11 mouse cellular contexts compared by ENCODE assay signal in genomic region chr2:131191005-131191390, GRCm38 (mm10). TPM values are rescaled to one million over a fixed set of nuclear protein-coding genes. Genes with fewer than 3 reads are reported as not detected.
DNase-seq lines count a peak whose midpoint lies in the region; ATAC-seq and TF ChIP-seq lines count a peak whose summit lies in the region.
"Had no signal": no experiment of that assay in that cellular context is flagged by ENCODE, and none has a peak within 500 bp of the region (broad histone marks: within the 10 kb centered on the region; RNA-seq: fewer than 3 reads in every experiment).

No protein-coding gene starts in this region.

- H3K4me2 ChIP-seq in kidney, postnatal 0 days (ENCODE audit: low read length) = no peak overlapping the region
- no peak overlapping the region for H3K4me2 ChIP-seq in hindbrain, embryonic 15.5 days
- H3K4me2 ChIP-seq in midbrain, postnatal 0 days (ENCODE audit: low read depth, low read length, poor library complexity, severe bottlenecking) = no peak overlapping the region

- 67% methylated on average over 7 of the region's 7 CpGs for WGBS in kidney, postnatal 0 days
- WGBS in hindbrain, embryonic 15.5 days = 55% methylated on average over 7 of the region's 7 CpGs
- WGBS in midbrain, postnatal 0 days = 49% methylated on average over 7 of the region's 7 CpGs

- no peaks in the 10 kb centered on the region for H3K27me3 ChIP-seq in kidney, postnatal 0 days (ENCODE audit: insufficient read depth, low read length)
- no peaks in the 10 kb centered on the region for H3K27me3 ChIP-seq in hindbrain, embryonic 15.5 days
- H3K27me3 ChIP-seq in midbrain, postnatal 0 days (ENCODE audit: insufficient read depth, low read length) = no peaks in the 10 kb centered on the region

- no peak overlapping the region for H3K4me3 ChIP-seq in kidney, postnatal 0 days (replicated peaks; ENCODE audit: low read depth, low read length)
- no peak overlapping the region for H3K4me3 ChIP-seq in hindbrain, embryonic 15.5 days
- no peak overlapping the region for H3K4me3 ChIP-seq in midbrain, postnatal 0 days (ENCODE audit: low read depth, low read length)

- H3K9ac ChIP-seq in kidney, postnatal 0 days (ENCODE audit: low read depth, low read length) = no peak overlapping the region
- H3K9ac ChIP-seq in hindbrain, embryonic 15.5 days = no peak overlapping the region
- 0 out of 2 replicates have a peak overlapping the region, but pooled peaks have one; percentile 2 for H3K9ac ChIP-seq in midbrain, postnatal 0 days (replicated peaks; ENCODE audit: low read length, poor library complexity, severe bottlenecking)

- H3K9me3 ChIP-seq in kidney, postnatal 0 days (replicated peaks; ENCODE audit: low read length) = no peaks in the 10 kb centered on the region
- no peaks in the 10 kb centered on the region for H3K9me3 ChIP-seq in hindbrain, embryonic 15.5 days
- no peaks in the 10 kb centered on the region for H3K9me3 ChIP-seq in midbrain, postnatal 0 days (ENCODE audit: low read length)
- H3K9me3 ChIP-seq: G1E had no signal

- TF ChIP-seq CTCF in kidney, postnatal 0 days (IDR thresholded peaks at IDR 0.05; ENCODE audit: low read depth) = no peak
- TF ChIP-seq CTCF in midbrain, postnatal 0 days (IDR thresholded peaks at IDR 0.05) = no peak

- DNase-seq in kidney, postnatal 0 days (ENCODE audit: low spot score) = no peak
- DNase-seq in kidney, postnatal 14 days = no peak
- no peak for DNase-seq in midbrain, postnatal 0 days (ENCODE audit: low spot score)
- DNase-seq in left cerebral cortex, postnatal 25 days (ENCODE audit: low spot score in 2 of 2) = no peak
- no peak for DNase-seq in retina, postnatal 1 day
- DNase-seq in adrenal gland, adult (ENCODE audit: inconsistent age in 2 of 2, low spot score in 1 of 2) = no peak
- DNase-seq: adrenal gland, postnatal 36 days; cerebellum, postnatal 36 days had no signal

- no peak; the same call in 1 of the 2 replicates for ATAC-seq in kidney, postnatal 0 days (replicated peaks; ENCODE audit: low FRiP score, low read depth)
- peak; percentile 20 for ATAC-seq in activated CD4-positive, CD25-positive, alpha-beta regulatory T cell, adult 4 months
- ATAC-seq in hindbrain, embryonic 15.5 days (ENCODE audit: low FRiP score, low read depth) = no peak
- ATAC-seq in midbrain, postnatal 0 days (ENCODE audit: low FRiP score) = no peak

- intact Hi-C loops in left cerebral cortex, postnatal 25 days (cut with DNase I) = no loop called here

- peak overlapping the region; percentile 76 for H3K27ac ChIP-seq in kidney, postnatal 0 days
- H3K27ac ChIP-seq in hindbrain, embryonic 15.5 days (replicated peaks) = peak overlapping the region; percentile 57
- H3K27ac ChIP-seq in midbrain, postnatal 0 days (ENCODE audit: low read depth, low read length) = 0 out of 2 replicates have a peak overlapping the region, but pooled peaks have one; percentile 7

- peaks cover 17% of the 10 kb centered on the region for H3K4me1 ChIP-seq in kidney, postnatal 0 days (replicated peaks; ENCODE audit: insufficient read depth, low read length)
- H3K4me1 ChIP-seq in hindbrain, embryonic 15.5 days (replicated peaks) = peaks cover 39% of the 10 kb centered on the region
- peaks cover 8% of the 10 kb centered on the region; the same call in 1 of the 2 replicates for H3K4me1 ChIP-seq in midbrain, postnatal 0 days (ENCODE audit: insufficient read depth, low read length)

- peaks cover 36% of the 10 kb centered on the region for H3K36me3 ChIP-seq in kidney, postnatal 0 days (ENCODE audit: insufficient read depth, low read length)
- peaks cover 4% of the 10 kb centered on the region; the same call in 1 of the 2 replicates for H3K36me3 ChIP-seq in hindbrain, embryonic 15.5 days
- H3K36me3 ChIP-seq in midbrain, postnatal 0 days (ENCODE audit: insufficient read depth, low read length) = peaks cover 21% of the 10 kb centered on the region

RNA-seq across cellular contexts. Expression of gene Spef1, which starts 3.9 kb away (rescaled TPM):
- polyA plus RNA-seq in kidney, postnatal 0 days (2015; fragmentation: Nextera tagmentation; extraction: Ambion mirVana) = 3.7 and 4.0 TPM in 2 replicates
- polyA plus RNA-seq in activated CD4-positive, CD25-positive, alpha-beta regulatory T cell, adult 4 months (2017; shearing (Covaris generic)) = 1 to 10 TPM in 1 of 2 experiments, not detected in 1; 1.3 TPM
- 10.3 and 10.9 TPM in 2 replicates for polyA plus RNA-seq in hindbrain, embryonic 15.5 days (2015; fragmentation: Nextera tagmentation; extraction: Ambion mirVana)
- total RNA-seq in midbrain, postnatal 0 days (2014; rRNA removed) = 19.3 and 27.5 TPM in 2 replicates
- 9.5 and 10.2 TPM in 2 replicates for polyA plus RNA-seq in midbrain, postnatal 0 days (2015; fragmentation: Nextera tagmentation; extraction: Ambion mirVana)
- total RNA-seq in left cerebral cortex, postnatal 25 days (2021) = 10 to 100 TPM in 1 of 2 experiments, 1 to 10 TPM in 1; 9.9 to 12.8 TPM

RNA-seq across cellular contexts. Expression of gene Cdc25b, which starts 4.2 kb away (rescaled TPM):
- polyA plus RNA-seq in kidney, postnatal 0 days (2015; fragmentation: Nextera tagmentation; extraction: Ambion mirVana) = 36.1 and 39.0 TPM in 2 replicates
- polyA plus RNA-seq in activated CD4-positive, CD25-positive, alpha-beta regulatory T cell, adult 4 months (2017; shearing (Covaris generic)) = 10 to 100 TPM; 90.4 to 96.2 TPM
- 29.2 and 30.8 TPM in 2 replicates for polyA plus RNA-seq in hindbrain, embryonic 15.5 days (2015; fragmentation: Nextera tagmentation; extraction: Ambion mirVana)
- 10.0 and 13.1 TPM in 2 replicates for total RNA-seq in midbrain, postnatal 0 days (2014; rRNA removed)
- 14.0 and 15.1 TPM in 2 replicates for polyA plus RNA-seq in midbrain, postnatal 0 days (2015; fragmentation: Nextera tagmentation; extraction: Ambion mirVana)
- 10 to 100 TPM; 13.3 to 16.2 TPM for total RNA-seq in left cerebral cortex, postnatal 25 days (2021)

RNA-seq across cellular contexts. Expression of gene Cenpb, which starts 11.1 kb away (rescaled TPM):
- polyA plus RNA-seq in kidney, postnatal 0 days (2015; fragmentation: Nextera tagmentation; extraction: Ambion mirVana) = 13.1 and 15.3 TPM in 2 replicates
- 1 to 10 TPM; 3.0 to 3.1 TPM for polyA plus RNA-seq in activated CD4-positive, CD25-positive, alpha-beta regulatory T cell, adult 4 months (2017; shearing (Covaris generic))
- polyA plus RNA-seq in hindbrain, embryonic 15.5 days (2015; fragmentation: Nextera tagmentation; extraction: Ambion mirVana) = 15.2 and 15.5 TPM in 2 replicates
- total RNA-seq in midbrain, postnatal 0 days (2014; rRNA removed) = 98.2 and 103 TPM in 2 replicates
- polyA plus RNA-seq in midbrain, postnatal 0 days (2015; fragmentation: Nextera tagmentation; extraction: Ambion mirVana) = 11.7 and 13.1 TPM in 2 replicates
- total RNA-seq in left cerebral cortex, postnatal 25 days (2021) = 10 to 100 TPM; 77.3 to 78.8 TPM

RNA-seq across cellular contexts. Expression of gene Ap5s1, which starts 15.9 kb away (rescaled TPM):
- 29.9 and 33.4 TPM in 2 replicates for polyA plus RNA-seq in kidney, postnatal 0 days (2015; fragmentation: Nextera tagmentation; extraction: Ambion mirVana)
- 10 to 100 TPM; 14.8 to 23.9 TPM for polyA plus RNA-seq in activated CD4-positive, CD25-positive, alpha-beta regulatory T cell, adult 4 months (2017; shearing (Covaris generic))
- 33.5 and 33.9 TPM in 2 replicates for polyA plus RNA-seq in hindbrain, embryonic 15.5 days (2015; fragmentation: Nextera tagmentation; extraction: Ambion mirVana)
- 36.5 and 40.1 TPM in 2 replicates for total RNA-seq in midbrain, postnatal 0 days (2014; rRNA removed)
- 35.5 and 36.7 TPM in 2 replicates for polyA plus RNA-seq in midbrain, postnatal 0 days (2015; fragmentation: Nextera tagmentation; extraction: Ambion mirVana)
- 10 to 100 TPM; 25.1 to 25.4 TPM for total RNA-seq in left cerebral cortex, postnatal 25 days (2021)

RNA-seq across cellular contexts. Expression of gene 1700037H04Rik, which starts 31.1 kb away (rescaled TPM):
- 84.8 and 91.5 TPM in 2 replicates for polyA plus RNA-seq in kidney, postnatal 0 days (2015; fragmentation: Nextera tagmentation; extraction: Ambion mirVana)
- 10 to 100 TPM; 37.7 to 47.8 TPM for polyA plus RNA-seq in activated CD4-positive, CD25-positive, alpha-beta regulatory T cell, adult 4 months (2017; shearing (Covaris generic))
- 86.4 and 90.9 TPM in 2 replicates for polyA plus RNA-seq in hindbrain, embryonic 15.5 days (2015; fragmentation: Nextera tagmentation; extraction: Ambion mirVana)
- 44.8 and 89.5 TPM in 2 replicates for total RNA-seq in midbrain, postnatal 0 days (2014; rRNA removed)
- polyA plus RNA-seq in midbrain, postnatal 0 days (2015; fragmentation: Nextera tagmentation; extraction: Ambion mirVana) = 59.1 and 60.4 TPM in 2 replicates
- 10 to 100 TPM; 71.7 to 75.8 TPM for total RNA-seq in left cerebral cortex, postnatal 25 days (2021)

Comparison
In these comparisons a context has a peak if more than half of its experiments do, and no peak if none do; other contexts are left out.
1. H3K27ac ChIP-seq: peak in every context shown above with its lines; median percentile 76 in kidney, postnatal 0 days; 57 in hindbrain, embryonic 15.5 days; 7 in midbrain, postnatal 0 days.